Mouse (Mus musculus): Measurements from ENCODE around the gene Slc7a11.

DNA sequence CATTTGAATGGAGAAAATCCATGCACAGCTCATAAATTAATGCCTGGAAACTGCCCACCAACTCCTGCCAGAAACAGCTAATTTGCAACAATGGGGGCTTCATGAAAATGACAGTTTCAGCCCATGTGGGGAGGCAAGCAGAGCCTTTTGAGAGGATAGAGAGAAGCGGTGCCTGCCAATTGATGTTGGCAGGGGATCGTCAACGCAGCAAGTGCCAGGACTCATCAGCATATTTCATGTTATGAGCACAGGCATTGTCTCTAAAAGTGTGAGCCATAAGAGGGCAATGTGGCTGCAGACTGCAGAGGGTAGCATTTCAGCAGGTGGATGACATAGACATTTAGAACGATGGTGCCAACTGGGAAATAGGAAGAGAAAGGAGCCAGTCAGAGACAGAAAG, 429.0 kb downstream of the Slc7a11 start:
- TF ChIP-seq CTCF (IDR thresholded peaks at IDR 0.05; ENCODE audit: low read depth) (no peak), EP300 (optimal IDR thresholded peaks at IDR 0.05) (no peak)
